Mouse (Mus musculus) induced T-regulatory cell, adult 2 months (primary cell): Measurements from ENCODE around the gene E2f2.

Experiments used
- DNase-seq: peaks from one replicate; pipeline ENCODE4 v3.0.0-alpha.2; 2012; ENCODE audit warnings: low read depth

The E2f2 gene

GRCm38 (mm10) chr4:136176022-136176552, 3.9 kb downstream of the E2f2 start:
- peak; percentile 41 for DNase-seq

- no peak for DNase-seq
Measured at GRCm38 (mm10) chr4:136177244-136177611, 5.0 kb downstream of the E2f2 start.

GRCm38 (mm10) chr4:136177612-136178474, 5.6 kb downstream of the E2f2 start:
- peak; percentile 86 for DNase-seq

- peak; percentile 74 for DNase-seq
Measured at GRCm38 (mm10) chr4:136178475-136178921, 6.3 kb downstream of the E2f2 start.

GRCm38 (mm10) chr4:136179456-136179855, 7.3 kb downstream of the E2f2 start:
- peak; percentile 74 for DNase-seq

GRCm38 (mm10) chr4:136179998-136180397, 7.8 kb downstream of the E2f2 start:
- peak; percentile 97 for DNase-seq

GRCm38 (mm10) chr4:136180408-136181330, 8.5 kb downstream of the E2f2 start:
- DNase-seq: peak; percentile 91

- DNase-seq: peak; percentile 65
Measured at GRCm38 (mm10) chr4:136181367-136181766, 9.2 kb downstream of the E2f2 start.

GRCm38 (mm10) chr4:136185375-136185774, 13.2 kb downstream of the E2f2 start:
- DNase-seq: no peak

- DNase-seq: no peak
Measured at GRCm38 (mm10) chr4:136186315-136186714, 14.1 kb downstream of the E2f2 start.

- no peak for DNase-seq
Measured at GRCm38 (mm10) chr4:136186739-136187472, 14.7 kb downstream of the E2f2 start.

GRCm38 (mm10) chr4:136188973-136189737, 17.0 kb downstream of the E2f2 start:
- DNase-seq: peak; percentile 70

- peak; percentile 76 for DNase-seq
Measured at GRCm38 (mm10) chr4:136189912-136190311, 17.7 kb downstream of the E2f2 start.

GRCm38 (mm10) chr4:136193571-136193970, 21.4 kb downstream of the E2f2 start:
- DNase-seq: no peak

GRCm38 (mm10) chr4:136195029-136195428, 22.8 kb downstream of the E2f2 start:
- no peak for DNase-seq

GRCm38 (mm10) chr4:136195629-136196028, 23.4 kb downstream of the E2f2 start:
- no peak for DNase-seq

- no peak for DNase-seq
Measured at GRCm38 (mm10) chr4:136196201-136196600, 24.0 kb downstream of the E2f2 start.

- no peak for DNase-seq
Measured at GRCm38 (mm10) chr4:136198846-136199245, 26.7 kb downstream of the E2f2 start.

GRCm38 (mm10) chr4:136199562-136200292, 27.5 kb downstream of the E2f2 start:
- peak; percentile 84 for DNase-seq

- DNase-seq: peak; percentile 88
Measured at GRCm38 (mm10) chr4:136202509-136202908, 30.3 kb downstream of the E2f2 start.
